Mouse (Mus musculus) MEL (cell line): ENCODE measurements at regions not wholly inside any gene's neighbourhood (a gene's known extent, or its start where the extent isn't known, plus 50 kb on each side); places are given as distances from the start of the nearest gene placed in this dataset.

ENCODE experiments used
- DNase-seq: peaks from one replicate; pipeline ENCODE4 v3.0.0; 2011; ENCODE audit warnings: low read depth, low spot score
- H3K27ac ChIP-seq: 2 replicates; pipeline ENCODE4 v1.5.1; 2012; ENCODE audit warnings: low read depth, mild to moderate bottlenecking, control low read depth, low read length, moderate library complexity; ENCODE audit not compliant: control insufficient read depth
- H3K27me3 ChIP-seq, 2 experiments: fragments of 150-350 bp in 1 of 2; sonication (generic) in 1 of 2; 2 replicates each; pipeline ENCODE4 v1.6.1; 2012; ENCODE audit warnings: low read length in 2 of 2, mild to moderate bottlenecking in 2 of 2, improper control_type of control experiment in 1 of 2, moderate library complexity in 1 of 2; ENCODE audit not compliant: insufficient read depth in 2 of 2, control insufficient read depth in 1 of 2
- H3K36me3 ChIP-seq, 2 experiments: 2 replicates each; pipeline ENCODE4 v1.6.1; 2012 to 2014; ENCODE audit warnings: low read length in 2 of 2, improper control_type of control experiment in 1 of 2, inconsistent platforms in 1 of 2, mild to moderate bottlenecking in 1 of 2; ENCODE audit not compliant: insufficient read depth in 2 of 2, control insufficient read depth in 1 of 2
- H3K4me1 ChIP-seq, 2 experiments: fragments of 150-350 bp in 1 of 2; sonication (generic) in 1 of 2; 2 replicates each; pipeline ENCODE4 v1.6.1; 2012; ENCODE audit warnings: low read length in 2 of 2, improper control_type of control experiment in 1 of 2, mild to moderate bottlenecking in 1 of 2; ENCODE audit not compliant: insufficient read depth in 2 of 2, control insufficient read depth in 1 of 2
- H3K4me3 ChIP-seq, 2 experiments: fragments of 150-350 bp in 1 of 2; sonication (generic) in 1 of 2; 2 replicates each; pipeline ENCODE4 v1.5.1; 2012; ENCODE audit warnings: low read depth in 2 of 2, low read length in 2 of 2, mild to moderate bottlenecking in 2 of 2, moderate library complexity in 2 of 2, control low read depth in 1 of 2, improper control_type of control experiment in 1 of 2; ENCODE audit not compliant: control insufficient read depth in 1 of 2, insufficient read depth in 1 of 2
- H3K79me2 ChIP-seq: 2 replicates; pipeline ENCODE4 v1.6.1; 2012; ENCODE audit warnings: mild to moderate bottlenecking, low read length, moderate library complexity; ENCODE audit not compliant: control insufficient read depth, poor library complexity, insufficient read depth
- H3K9ac ChIP-seq: 2 replicates; pipeline ENCODE4 v1.6.1; 2012; ENCODE audit warnings: low read depth, mild to moderate bottlenecking, control low read depth, low read length, moderate library complexity; ENCODE audit not compliant: control insufficient read depth, poor library complexity, severe bottlenecking
- H3K9me3 ChIP-seq: fragments of 150-350 bp; sonication (generic); replicated peaks from 2 replicates; pipeline ENCODE4 v1.6.1; 2012; ENCODE audit warnings: mild to moderate bottlenecking, low read length, improper control_type of control experiment, moderate library complexity; ENCODE audit not compliant: insufficient read depth
- CHD1 ChIP-seq: IDR thresholded peaks from 2 replicates; pipeline ENCODE4 v1.6.1; 2012; ENCODE audit warnings: low read depth, mild to moderate bottlenecking, inconsistent platforms, low read length, improper control_type of control experiment
- CHD2 ChIP-seq: IDR thresholded peaks from 2 replicates; pipeline ENCODE4 v1.6.1; 2011; ENCODE audit warnings: low read length, improper control_type of control experiment
- CTCF ChIP-seq, 3 experiments: IDR thresholded peaks in 2 of 3; conservative IDR thresholded peaks in 1 of 3; 2 replicates each; pipeline ENCODE4 v1.5.1; 2011 to 2012; ENCODE audit warnings: low read length in 3 of 3, low read depth in 2 of 3, mild to moderate bottlenecking in 2 of 3, improper control_type of control experiment in 1 of 3, inconsistent platforms in 1 of 3, mixed read lengths in 1 of 3, moderate library complexity in 1 of 3; ENCODE audit not compliant: control insufficient read depth in 1 of 3, insufficient read depth in 1 of 3, poor library complexity in 1 of 3, severe bottlenecking in 1 of 3
- E2F4 ChIP-seq: IDR thresholded peaks from 2 replicates; pipeline ENCODE4 v1.6.1; 2011; ENCODE audit warnings: low read depth, low read length, improper control_type of control experiment, borderline replicate concordance
- ELF1 ChIP-seq: IDR thresholded peaks from 2 replicates; pipeline ENCODE4 v1.6.1; 2014; ENCODE audit warnings: low read depth, mild to moderate bottlenecking, inconsistent platforms, low read length, improper control_type of control experiment, moderate library complexity
- ETS1 ChIP-seq: IDR thresholded peaks from 2 replicates; pipeline ENCODE4 v1.6.1; 2012; ENCODE audit warnings: low read depth, mild to moderate bottlenecking, inconsistent platforms, low read length, improper control_type of control experiment, moderate library complexity
- GATA1 ChIP-seq: IDR thresholded peaks from 2 replicates; pipeline ENCODE4 v1.6.1; 2011; ENCODE audit warnings: low read depth, low read length, improper control_type of control experiment
- HCFC1 ChIP-seq: IDR thresholded peaks from 2 replicates; pipeline ENCODE4 v1.6.1; 2012; ENCODE audit warnings: low read depth, mild to moderate bottlenecking, inconsistent platforms, low read length, improper control_type of control experiment, moderate library complexity
- JUND ChIP-seq: IDR thresholded peaks from 2 replicates; pipeline ENCODE4 v1.6.1; 2011; ENCODE audit warnings: low read depth, mild to moderate bottlenecking, improper control_type of control experiment, low read length
- KAT2A ChIP-seq: conservative IDR thresholded peaks from 2 replicates; pipeline ENCODE4 v1.6.1; 2012; ENCODE audit warnings: low read depth, low read length, improper control_type of control experiment, inconsistent platforms
- MAFK ChIP-seq: IDR thresholded peaks from 2 replicates; pipeline ENCODE4 v1.6.1; 2011; ENCODE audit warnings: low read depth, mild to moderate bottlenecking, low read length, improper control_type of control experiment, borderline replicate concordance
- MAX ChIP-seq: IDR thresholded peaks from 2 replicates; pipeline ENCODE4 v1.6.1; 2011; ENCODE audit warnings: low read length, improper control_type of control experiment
- MEF2A ChIP-seq: IDR thresholded peaks from 2 replicates; pipeline ENCODE4 v1.6.1; 2014; ENCODE audit warnings: low read depth, mild to moderate bottlenecking, inconsistent platforms, low read length, improper control_type of control experiment; ENCODE audit not compliant: poor library complexity, insufficient replicate concordance, severe bottlenecking; ENCODE audit errors: extremely low read depth
- MXI1 ChIP-seq: IDR thresholded peaks from 2 replicates; pipeline ENCODE4 v1.6.1; 2011; ENCODE audit warnings: mild to moderate bottlenecking, low read depth, low read length, improper control_type of control experiment
- MYC ChIP-seq: IDR thresholded peaks from 2 replicates; pipeline ENCODE4 v1.6.1; 2011; ENCODE audit warnings: low read depth, mild to moderate bottlenecking, low read length, improper control_type of control experiment, moderate library complexity
- NELFE ChIP-seq: IDR thresholded peaks from 2 replicates; pipeline ENCODE4 v1.6.1; 2011; ENCODE audit warnings: low read depth, low read length, improper control_type of control experiment
- NRF1 ChIP-seq: IDR thresholded peaks from 2 replicates; pipeline ENCODE4 v1.6.1; 2014; ENCODE audit warnings: low read depth, mild to moderate bottlenecking, inconsistent platforms, low read length, improper control_type of control experiment, moderate library complexity; ENCODE audit not compliant: poor library complexity, insufficient read depth, severe bottlenecking
- POLR2AphosphoS2 ChIP-seq: IDR thresholded peaks from 2 replicates; pipeline ENCODE4 v1.6.1; 2011; ENCODE audit warnings: low read length, improper control_type of control experiment
- RCOR1 ChIP-seq: IDR thresholded peaks from 2 replicates; pipeline ENCODE4 v1.6.1; 2012; ENCODE audit warnings: low read depth, mild to moderate bottlenecking, inconsistent platforms, low read length, improper control_type of control experiment
- SMC3 ChIP-seq: IDR thresholded peaks from 2 replicates; pipeline ENCODE4 v1.6.1; 2011; ENCODE audit warnings: low read depth, low read length, improper control_type of control experiment
- TAL1 ChIP-seq: IDR thresholded peaks from 2 replicates; pipeline ENCODE4 v1.6.1; 2012; ENCODE audit warnings: mild to moderate bottlenecking, inconsistent platforms, low read length, moderate library complexity, mixed read lengths
- TBP ChIP-seq: IDR thresholded peaks from 2 replicates; pipeline ENCODE4 v1.8.0; 2011; ENCODE audit warnings: low read depth, low read length, improper control_type of control experiment
- TCF12 ChIP-seq: IDR thresholded peaks from 2 replicates; pipeline ENCODE4 v1.6.1; 2014; ENCODE audit warnings: low read depth, mild to moderate bottlenecking, inconsistent platforms, low read length, improper control_type of control experiment, moderate library complexity
- UBTF ChIP-seq: IDR thresholded peaks from 2 replicates; pipeline ENCODE4 v1.6.1; 2012; ENCODE audit warnings: low read depth, mild to moderate bottlenecking, inconsistent platforms, low read length, improper control_type of control experiment, moderate library complexity, borderline replicate concordance; ENCODE audit not compliant: insufficient read depth
- USF2 ChIP-seq, 2 experiments: IDR thresholded peaks; 2 replicates each; pipeline ENCODE4 v1.6.1; 2011 to 2012; ENCODE audit warnings: improper control_type of control experiment in 2 of 2, low read length in 2 of 2, borderline replicate concordance in 1 of 2, inconsistent platforms in 1 of 2, low read depth in 1 of 2, mild to moderate bottlenecking in 1 of 2; ENCODE audit not compliant: insufficient read depth in 1 of 2
- ZC3H11A ChIP-seq: IDR thresholded peaks from 2 replicates; pipeline ENCODE4 v1.6.1; 2012; ENCODE audit warnings: low read depth, mild to moderate bottlenecking, inconsistent platforms, low read length, improper control_type of control experiment
- ZKSCAN1 ChIP-seq: IDR thresholded peaks from 2 replicates; pipeline ENCODE4 v1.6.1; 2012; ENCODE audit warnings: low read depth, mild to moderate bottlenecking, inconsistent platforms, low read length, improper control_type of control experiment, moderate library complexity
- ZMIZ1 ChIP-seq: IDR thresholded peaks from 2 replicates; pipeline ENCODE4 v1.6.1; 2012; ENCODE audit warnings: low read depth, mild to moderate bottlenecking, inconsistent platforms, low read length, improper control_type of control experiment, moderate library complexity
- ZNF384 ChIP-seq: IDR thresholded peaks from 2 replicates; pipeline ENCODE4 v1.6.1; 2012; ENCODE audit warnings: low read depth, mild to moderate bottlenecking, inconsistent platforms, low read length, improper control_type of control experiment

DNA sequence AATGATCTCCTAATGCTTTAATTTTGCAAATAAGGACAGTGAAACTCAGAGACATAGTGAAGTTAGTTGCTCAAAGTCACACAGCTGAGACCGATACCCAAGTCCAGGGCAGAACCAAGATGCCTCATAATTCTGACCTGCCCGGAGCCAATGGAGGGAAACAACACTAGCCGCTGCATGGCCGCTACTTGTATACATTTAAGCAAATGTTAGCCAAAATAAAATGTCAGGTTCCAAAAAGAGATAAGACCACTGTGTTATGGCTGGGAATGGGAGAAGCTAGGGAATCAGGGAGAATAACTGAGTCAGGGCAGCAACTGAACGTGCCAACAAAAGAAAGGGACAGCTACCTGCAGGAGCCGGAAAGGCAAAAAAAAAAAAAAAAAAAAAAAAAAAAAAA, 97.4 kb downstream of the Dad1 start:
- Histone ChIP-seq H3K9me3 (no peaks in the 10 kb centered on the region), H3K9ac (no peak overlapping the region), H3K4me3 (no peak overlapping the region), H3K79me2 (no peaks in the 10 kb centered on the region), H3K27ac (no peak overlapping the region)
- TF ChIP-seq ZC3H11A = no peak
- no peak for TF ChIP-seq MYC
- TF ChIP-seq ZNF384 = no peak
- TF ChIP-seq KAT2A = no peak
- TF ChIP-seq CHD2 = no peak
- TF ChIP-seq MEF2A = no peak
- no peak for TF ChIP-seq MAFK
- no peak for TF ChIP-seq TAL1
- TF ChIP-seq NRF1 = no peak
- no peak for TF ChIP-seq ETS1
- no peak for TF ChIP-seq E2F4
- no peak for TF ChIP-seq ZMIZ1
- TF ChIP-seq, all 39 proteins: peak for 0
- Histone ChIP-seq H3K27me3 (peaks cover 23 to 26% of the 10 kb centered on the region in 2 experiments), H3K4me1 (no peaks in the 10 kb centered on the region), H3K36me3 (no peaks in the 10 kb centered on the region)
- no peak for DNase-seq

DNA sequence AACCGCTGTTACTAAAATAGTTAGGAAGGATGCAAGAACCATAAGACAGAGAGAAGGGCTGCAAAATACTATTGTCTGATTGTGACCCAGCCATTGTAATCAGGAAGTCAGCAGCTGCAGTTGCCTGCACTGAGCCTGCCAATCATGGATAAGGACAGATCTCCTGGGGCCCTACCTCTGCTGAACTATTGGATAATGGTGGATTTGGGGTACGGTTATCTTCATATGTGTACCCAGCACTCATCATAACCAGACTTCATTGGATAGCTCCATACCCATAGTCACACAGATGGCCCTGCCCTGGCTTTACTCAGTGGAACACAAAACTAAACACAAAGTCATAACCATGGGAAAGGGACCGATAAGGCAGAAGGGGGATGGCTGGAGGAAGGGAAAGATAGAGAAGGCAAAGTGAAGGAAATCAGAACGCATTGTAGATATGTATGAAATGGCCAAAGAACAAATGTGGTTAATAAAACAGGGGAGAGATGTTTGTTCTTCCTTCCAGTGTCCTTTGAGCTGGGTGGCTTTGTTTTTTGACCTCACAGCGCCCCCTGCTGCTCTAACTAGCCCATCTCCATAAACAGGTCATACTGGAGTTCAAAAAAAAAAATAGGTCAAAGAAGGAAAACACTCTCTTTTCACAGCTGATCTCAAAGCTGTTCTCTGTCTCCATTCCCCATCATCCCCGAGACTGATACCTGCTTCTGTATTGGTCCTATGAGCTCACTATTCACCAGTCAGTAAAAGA, 101.2 kb downstream of the Dad1 start:
- DNase-seq = peak; percentile 75
- Histone ChIP-seq H3K36me3 (peaks cover 0 to 5% of the 10 kb centered on the region in 2 experiments; a peak in 2 of 4 replicates), H3K4me1 (peaks cover 2 to 7% of the 10 kb centered on the region in 2 experiments; a peak in 3 of 4 replicates), H3K27me3 (peaks cover 9 to 13% of the 10 kb centered on the region in 2 experiments), H3K79me2 (no peaks in the 10 kb centered on the region), H3K9me3 (no peaks in the 10 kb centered on the region), H3K27ac (no peak overlapping the region), H3K9ac (no peak overlapping the region), H3K4me3 (no peak overlapping the region)
- TF ChIP-seq POLR2AphosphoS2 = no peak
- TF ChIP-seq SMC3 = peak; percentile 96
- no peak for TF ChIP-seq NELFE
- no peak for TF ChIP-seq RCOR1
- no peak for TF ChIP-seq MXI1
- TF ChIP-seq ZNF384 = peak; percentile 90
- TF ChIP-seq TBP = no peak
- no peak for TF ChIP-seq NRF1
- no peak for TF ChIP-seq ZMIZ1
- TF ChIP-seq CHD1 = no peak
- TF ChIP-seq ZC3H11A = peak; percentile 98
- no peak for TF ChIP-seq ETS1
- TF ChIP-seq ZKSCAN1 = no peak
- no peak for TF ChIP-seq TCF12
- no peak for TF ChIP-seq KAT2A
- no peak for TF ChIP-seq CHD2
- peak; percentile 52 to 82 (median 80) for TF ChIP-seq CTCF (IDR thresholded peaks at IDR 0.05 in 2 of 3, conservative IDR thresholded peaks at IDR 0.05 in 1 of 3; ENCODE audit: control insufficient read depth in 1 of 3, insufficient read depth in 1 of 3, low read depth in 2 of 3, low read length in 3 of 3, poor library complexity in 1 of 3, severe bottlenecking in 1 of 3)
- no peak for TF ChIP-seq MAFK
- TF ChIP-seq UBTF = no peak
- TF ChIP-seq ELF1 = 0 out of 2 replicates have a peak, but pooled peaks have one; percentile 28
- no peak for TF ChIP-seq JUND
- no peak for TF ChIP-seq USF2 (IDR thresholded peaks at IDR 0.05; ENCODE audit: borderline replicate concordance in 1 of 2, insufficient read depth in 1 of 2, low read depth in 1 of 2, low read length in 2 of 2)
- TF ChIP-seq GATA1 = no peak
- no peak for TF ChIP-seq MAX
- no peak for TF ChIP-seq HCFC1
